Mouse (Mus musculus) midbrain, embryonic 10.5 days (tissue): ENCODE data around the gene Gm11444. TPM values are rescaled to one million over a fixed set of nuclear protein-coding genes. Genes with fewer than 3 reads are reported as not detected.

Source experiments
- DNase-seq: peaks from one replicate; pipeline ENCODE4 v3.0.0-alpha.2; 2017; ENCODE audit warnings: low spot score
- H3K27ac ChIP-seq: fragments of 300-500 bp; sonication (generic); replicated peaks from 2 replicates; pipeline ENCODE4 v1.5.1; 2016; ENCODE audit warnings: mild to moderate bottlenecking
- H3K27me3 ChIP-seq: fragments of 300-500 bp; sonication (generic); 2 replicates; pipeline ENCODE4 v1.6.1; 2016; ENCODE audit warnings: low read depth, mild to moderate bottlenecking; ENCODE audit not compliant: poor library complexity, severe bottlenecking
- H3K36me3 ChIP-seq: fragments of 300-500 bp; sonication (generic); 2 replicates; pipeline ENCODE4 v1.6.1; 2016; ENCODE audit warnings: mild to moderate bottlenecking, moderate library complexity
- H3K4me1 ChIP-seq: fragments of 300-500 bp; sonication (generic); 2 replicates; pipeline ENCODE4 v1.6.1; 2016
- H3K4me3 ChIP-seq: fragments of 300-500 bp; sonication (generic); 2 replicates; pipeline ENCODE4 v1.5.1; 2016; ENCODE audit warnings: mild to moderate bottlenecking, moderate library complexity
- H3K9me3 ChIP-seq: fragments of 300-500 bp; sonication (generic); replicated peaks from 2 replicates; pipeline ENCODE4 v1.6.1; 2016; ENCODE audit warnings: mild to moderate bottlenecking
- WGBS: fragments of 180-500 bp; shearing (Covaris S2); methylation state at CpG from one replicate; pipeline ENCODE4 v1.1.7; 2016; 5-methylcytosine and 5-hydroxymethylcytosine counted together
- polyA plus RNA-seq: library from polyadenylated mRNA; unstranded; fragments of >200 nt; fragmentation: Nextera tagmentation; extraction: Ambion mirVana; gene quantifications from 2 replicates; pipeline ENCODE4 v1.2.1, GENCODE M21; 2016

Gm11444 gene
- polyA plus RNA-seq, 1 experiment from 2014 or later, result not detected

DNA sequence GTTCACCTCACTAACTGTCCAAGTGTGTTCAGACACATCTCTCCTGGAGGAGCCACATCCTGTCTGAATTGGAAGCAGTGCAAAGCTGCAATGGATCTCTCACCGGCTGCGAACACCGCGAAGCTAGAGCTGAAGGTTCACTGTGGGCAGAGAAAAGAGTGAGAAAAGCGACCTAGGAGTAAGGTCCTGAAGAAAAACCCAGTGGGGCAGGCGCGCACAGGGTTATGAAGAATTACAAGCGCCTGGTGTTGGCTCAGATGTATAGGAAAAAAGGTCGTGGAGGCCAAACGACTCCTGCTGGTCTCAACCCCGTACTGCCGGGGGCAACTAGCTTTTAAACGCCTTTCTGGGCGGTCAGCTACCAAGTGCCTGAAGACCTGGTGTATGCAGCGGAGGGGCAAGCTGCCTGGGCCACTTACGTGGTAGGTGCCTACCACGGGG, 19.2 kb downstream of the Gm11444 start:
- peak overlapping the region; percentile 58; the same call in 1 of the 2 replicates for H3K4me3 ChIP-seq
- WGBS, result under 1% methylated on average over 17 of the region's 17 CpGs
- peaks cover 100% of the 10 kb centered on the region for H3K27me3 ChIP-seq
- no peaks in the 10 kb centered on the region for H3K36me3 ChIP-seq
- no peak overlapping the region for H3K27ac ChIP-seq
- peaks cover 69% of the 10 kb centered on the region for H3K4me1 ChIP-seq
- no peaks in the 10 kb centered on the region for H3K9me3 ChIP-seq
- peak; percentile 71 for DNase-seq

DNA sequence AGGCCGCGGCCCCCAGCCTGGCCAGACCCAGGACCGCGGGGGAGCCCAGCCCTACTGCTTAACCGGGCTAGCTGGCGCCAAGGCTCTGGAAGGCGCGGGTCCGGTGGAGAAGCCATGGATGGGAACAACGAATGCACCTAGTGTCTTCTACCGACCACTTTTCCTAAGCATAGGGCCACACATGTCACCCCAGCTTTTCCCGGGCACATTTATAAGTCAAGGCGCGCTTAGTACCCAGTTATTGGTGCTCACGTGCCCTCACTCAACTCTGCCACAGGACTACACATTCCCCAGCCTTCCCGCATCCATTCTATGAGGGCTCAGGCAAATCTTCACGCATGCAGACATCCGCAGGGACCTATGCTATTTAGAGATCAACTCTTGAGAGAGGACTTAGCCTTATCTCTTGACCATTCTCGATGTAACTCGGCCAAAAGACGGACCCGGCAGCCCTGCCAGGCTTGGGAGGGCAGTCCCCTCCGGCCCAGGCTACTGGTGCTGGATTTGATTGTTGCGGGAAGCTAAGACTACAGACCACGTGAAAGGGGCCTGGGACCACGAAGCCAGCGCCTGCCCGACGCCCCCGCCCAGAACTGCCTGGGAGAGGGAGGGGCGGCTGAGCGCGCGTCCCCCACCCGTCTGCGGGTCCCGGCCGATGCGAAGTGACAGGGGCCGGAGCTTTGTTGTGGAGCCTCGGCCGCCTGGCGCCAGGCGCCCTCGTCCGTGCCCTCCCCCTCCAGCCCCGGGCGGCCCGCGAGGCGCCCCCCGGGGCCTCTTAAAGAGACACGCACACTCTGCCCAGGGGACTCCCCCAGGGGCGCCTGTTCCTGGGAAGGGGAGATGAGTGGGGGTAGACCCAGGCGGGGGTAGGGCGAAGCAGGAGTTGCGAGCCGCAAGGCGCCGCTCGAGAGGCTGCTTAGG, 20.4 kb downstream of the Gm11444 start:
- peak overlapping the region; percentile 49 for H3K4me3 ChIP-seq
- 1% methylated on average over 61 of the region's 61 CpGs for WGBS
- H3K27me3 ChIP-seq, result peaks cover 100% of the 10 kb centered on the region
- H3K36me3 ChIP-seq, result no peaks in the 10 kb centered on the region
- H3K27ac ChIP-seq, result peak overlapping the region; percentile 13; the same call in 1 of the 2 replicates
- no peaks in the 10 kb centered on the region for H3K9me3 ChIP-seq
- peaks cover 75% of the 10 kb centered on the region for H3K4me1 ChIP-seq
- peak; percentile 68 for DNase-seq

DNA sequence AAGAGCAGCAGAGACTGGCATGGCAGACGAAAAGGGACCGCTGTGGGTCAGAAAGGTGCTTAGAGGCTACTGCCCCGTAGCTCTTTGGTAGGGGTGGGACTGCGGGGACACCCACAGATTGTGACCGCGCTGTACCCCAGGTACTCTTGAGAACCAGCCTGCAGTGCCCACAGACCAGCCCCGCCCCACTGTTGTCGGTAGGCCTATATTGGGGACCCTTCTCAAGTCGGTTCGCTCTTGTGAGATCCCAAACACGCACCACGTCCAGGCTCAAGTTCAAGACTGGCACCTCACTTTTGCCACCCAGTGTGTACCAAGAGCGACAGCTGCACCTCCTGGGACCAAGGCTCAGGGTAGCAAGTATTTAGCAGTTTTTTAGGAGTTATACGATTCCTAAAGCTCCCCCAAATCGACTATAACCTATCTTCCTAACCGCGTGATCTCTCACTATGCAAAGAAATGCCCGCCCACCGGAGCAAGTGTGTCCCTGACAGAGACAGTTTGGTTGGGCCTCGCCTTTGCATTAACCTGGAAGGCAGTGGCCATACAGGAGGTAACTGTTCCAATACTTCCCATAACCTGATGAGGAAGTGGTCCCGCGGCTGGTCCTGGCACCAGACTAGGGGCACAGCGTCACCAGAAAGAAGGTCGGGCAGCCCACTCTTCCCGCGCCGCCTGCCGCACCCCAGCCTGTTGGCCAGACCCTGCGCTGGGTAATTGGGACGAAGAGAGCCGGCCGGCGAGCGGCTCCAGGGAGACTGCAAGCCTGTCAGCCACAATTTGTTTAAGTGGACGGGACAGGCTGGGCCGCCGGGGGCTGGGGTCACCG, 21.2 kb downstream of the Gm11444 start:
- Histone ChIP-seq H3K27ac (peak overlapping the region; percentile 13; the same call in 1 of the 2 replicates), H3K9me3 (no peaks in the 10 kb centered on the region), H3K4me1 (peaks cover 76% of the 10 kb centered on the region), H3K4me3 (peak overlapping the region; percentile 49), H3K27me3 (peaks cover 100% of the 10 kb centered on the region), H3K36me3 (no peaks in the 10 kb centered on the region)
- WGBS, result 5% methylated on average over 38 of the region's 38 CpGs
- DNase-seq, result no peak

DNA sequence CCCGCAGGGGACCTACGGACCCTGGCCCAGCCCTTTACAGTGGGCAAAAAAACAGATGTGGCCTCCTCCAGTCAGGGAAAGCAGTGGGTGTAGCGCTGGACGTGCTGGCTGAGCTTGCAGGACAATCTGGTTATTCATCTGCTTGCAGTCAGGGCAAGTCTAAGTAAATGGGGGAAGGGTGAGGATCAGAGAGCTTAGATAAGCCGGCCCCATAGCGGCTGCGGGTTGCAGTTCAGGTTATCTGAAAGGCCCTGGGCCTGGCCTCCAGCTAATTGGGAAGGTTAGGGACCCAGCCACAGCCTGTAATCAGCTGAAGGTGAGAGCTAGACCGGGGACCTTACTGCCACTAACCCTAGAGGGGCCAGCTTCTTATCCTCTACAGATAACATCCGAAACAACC, 22.8 kb downstream of the Gm11444 start:
- H3K4me1 ChIP-seq, result peaks cover 70% of the 10 kb centered on the region
- H3K27ac ChIP-seq, result no peak overlapping the region
- DNase-seq, result peak; percentile 35
- H3K27me3 ChIP-seq, result peaks cover 98% of the 10 kb centered on the region
- H3K9me3 ChIP-seq, result no peaks in the 10 kb centered on the region
- WGBS, result 5% methylated on average over 9 of the region's 9 CpGs
- no peak overlapping the region for H3K4me3 ChIP-seq
- H3K36me3 ChIP-seq, result no peaks in the 10 kb centered on the region

DNA sequence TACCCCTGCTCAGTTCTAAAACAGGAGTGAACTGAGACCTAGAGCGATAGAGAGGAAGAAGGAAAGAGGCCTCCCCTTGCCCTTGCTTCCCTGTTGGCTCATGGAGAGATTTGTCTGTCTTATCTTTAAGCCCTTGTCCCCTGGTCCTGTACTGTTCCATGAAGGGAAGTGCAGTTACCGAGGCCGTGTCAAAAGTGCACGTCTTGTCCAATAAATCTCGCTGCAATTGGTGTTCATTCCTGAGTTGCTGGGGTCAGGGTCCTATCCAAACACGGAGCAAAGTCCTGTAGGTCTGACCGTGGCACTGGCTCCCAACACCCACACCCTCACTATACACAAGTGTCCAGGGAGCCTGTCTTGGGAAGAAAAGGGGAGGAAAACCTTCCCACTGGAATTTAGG, 24.3 kb downstream of the Gm11444 start:
- 80% methylated on average over 7 of the region's 7 CpGs for WGBS
- Histone ChIP-seq H3K4me3 (no peak overlapping the region), H3K4me1 (peaks cover 61% of the 10 kb centered on the region), H3K27me3 (peaks cover 98% of the 10 kb centered on the region), H3K36me3 (no peaks in the 10 kb centered on the region), H3K9me3 (no peaks in the 10 kb centered on the region), H3K27ac (no peak overlapping the region)
- no peak for DNase-seq

DNA sequence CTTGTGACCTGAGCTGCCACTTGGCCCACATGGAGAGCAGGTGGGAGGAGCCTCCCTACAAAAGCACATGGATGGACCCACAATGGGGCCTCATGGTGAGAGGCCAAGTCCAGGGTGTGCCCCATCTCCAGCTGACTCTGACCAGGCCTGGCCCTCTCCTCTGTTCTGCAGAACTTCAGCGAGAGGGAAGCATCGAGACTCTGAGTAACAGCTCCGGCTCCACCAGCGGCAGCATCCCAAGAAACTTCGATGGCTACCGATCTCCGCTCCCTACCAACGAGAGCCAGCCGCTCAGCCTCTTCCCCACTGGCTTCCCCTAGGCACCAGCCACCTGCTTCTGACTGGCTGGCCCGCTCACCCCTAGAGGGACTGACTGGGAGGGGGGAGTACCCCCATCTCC, 25.1 kb downstream of the Gm11444 start:
- Histone ChIP-seq H3K27ac (no peak overlapping the region), H3K9me3 (no peaks in the 10 kb centered on the region), H3K27me3 (peaks cover 98% of the 10 kb centered on the region), H3K4me1 (peaks cover 61% of the 10 kb centered on the region), H3K4me3 (no peak overlapping the region), H3K36me3 (no peaks in the 10 kb centered on the region)
- 67% methylated on average over 10 of the region's 10 CpGs for WGBS
- DNase-seq, result no peak

DNA sequence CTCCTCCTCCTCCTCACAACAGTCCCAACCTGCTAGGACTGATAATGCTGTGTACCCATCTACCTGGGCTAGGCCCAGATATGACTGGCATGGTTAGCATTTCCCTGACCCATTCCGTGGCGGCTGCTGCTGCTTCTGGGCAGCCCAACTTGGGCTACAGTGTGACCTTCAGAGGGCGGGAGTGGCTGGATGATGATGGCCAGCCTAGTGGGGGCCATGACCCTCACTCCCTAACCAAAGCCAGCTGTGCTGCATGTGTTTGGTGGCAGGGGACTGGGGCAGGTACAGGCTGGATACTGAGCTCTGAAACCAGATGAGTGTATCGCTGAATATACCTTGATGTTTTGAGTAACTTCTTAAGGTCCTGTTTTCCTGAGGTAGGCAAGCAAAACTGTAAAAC, 26.3 kb downstream of the Gm11444 start:
- Histone ChIP-seq H3K9me3 (no peaks in the 10 kb centered on the region), H3K4me3 (no peak overlapping the region), H3K27ac (no peak overlapping the region), H3K4me1 (peaks cover 55% of the 10 kb centered on the region), H3K27me3 (peaks cover 96% of the 10 kb centered on the region), H3K36me3 (no peaks in the 10 kb centered on the region)
- WGBS, result 83% methylated on average over 4 of the region's 4 CpGs
- no peak for DNase-seq

DNA sequence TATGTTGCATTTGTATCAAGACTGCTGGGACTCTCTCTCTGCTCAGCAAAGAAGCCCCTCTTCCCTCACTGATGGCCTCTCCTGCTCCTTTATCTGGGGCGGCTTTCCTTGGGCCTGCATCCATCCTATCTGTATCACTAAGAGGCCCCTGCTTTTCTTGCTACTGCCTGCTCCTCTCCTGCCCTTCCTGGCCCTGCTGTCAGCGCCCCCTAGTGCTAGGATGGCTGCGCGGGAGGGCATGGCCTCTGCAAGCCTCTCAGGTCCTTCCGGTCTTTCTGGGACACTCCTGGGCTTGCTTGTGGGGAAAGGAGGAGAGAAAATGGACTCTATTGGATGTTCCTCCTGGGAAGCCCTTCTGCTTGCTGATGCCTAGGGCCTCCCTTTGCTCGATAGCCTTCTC, 27.0 kb downstream of the Gm11444 start:
- no peaks in the 10 kb centered on the region for H3K36me3 ChIP-seq
- H3K4me3 ChIP-seq, result no peak overlapping the region
- H3K27me3 ChIP-seq, result peaks cover 96% of the 10 kb centered on the region
- no peaks in the 10 kb centered on the region for H3K9me3 ChIP-seq
- peaks cover 50% of the 10 kb centered on the region for H3K4me1 ChIP-seq
- WGBS, result 13% methylated on average over 6 of the region's 6 CpGs
- DNase-seq, result peak; percentile 83
- no peak overlapping the region for H3K27ac ChIP-seq

DNA sequence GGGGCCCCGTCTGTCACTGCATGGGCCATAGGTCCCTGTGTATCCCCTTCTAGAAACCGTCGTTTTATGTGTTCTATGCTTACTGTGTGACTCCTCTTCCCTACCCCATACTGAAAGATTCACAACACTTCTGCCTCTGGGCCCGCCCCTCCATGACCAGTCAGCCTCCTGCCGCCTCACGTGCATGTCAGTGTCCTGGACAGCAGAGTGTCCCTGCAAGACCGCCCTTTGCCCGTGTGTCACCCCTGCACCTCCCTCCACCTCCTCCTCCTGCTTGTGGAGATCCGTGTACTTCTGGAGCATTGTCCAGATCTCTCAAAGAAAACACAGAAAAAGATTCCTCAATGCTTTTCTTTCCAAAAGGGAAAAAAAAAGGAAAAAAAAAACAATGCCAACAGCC, 28.5 kb downstream of the Gm11444 start:
- H3K4me1 ChIP-seq, result peaks cover 35% of the 10 kb centered on the region
- 83% methylated on average over 9 of the region's 9 CpGs for WGBS
- H3K9me3 ChIP-seq, result no peaks in the 10 kb centered on the region
- H3K27ac ChIP-seq, result no peak overlapping the region
- no peaks in the 10 kb centered on the region for H3K36me3 ChIP-seq
- peaks cover 96% of the 10 kb centered on the region for H3K27me3 ChIP-seq
- H3K4me3 ChIP-seq, result no peak overlapping the region
- no peak for DNase-seq

DNA sequence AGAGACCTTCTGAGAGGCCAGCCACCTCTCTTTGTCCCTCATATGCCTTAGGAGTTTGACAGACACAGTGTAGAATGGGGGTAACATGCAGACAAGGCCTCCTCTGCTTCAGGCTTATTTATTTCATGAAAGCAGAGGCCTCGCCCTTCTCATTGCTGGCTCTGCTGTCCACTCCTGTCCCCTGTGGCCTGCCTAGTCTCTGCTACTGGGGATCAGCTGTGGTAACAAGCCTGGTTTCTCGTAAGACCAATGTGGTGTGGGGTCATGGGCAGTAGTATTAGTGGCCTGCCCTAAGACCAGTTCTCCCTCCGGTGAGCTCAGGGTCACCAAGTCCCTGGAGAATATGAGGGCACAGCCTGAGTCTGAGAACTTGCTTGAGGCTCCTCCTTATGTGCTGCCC, 29.2 kb downstream of the Gm11444 start:
- WGBS, result 84% methylated on average over 3 of the region's 3 CpGs
- no peaks in the 10 kb centered on the region for H3K36me3 ChIP-seq
- H3K9me3 ChIP-seq, result no peaks in the 10 kb centered on the region
- DNase-seq, result no peak
- no peak overlapping the region for H3K27ac ChIP-seq
- no peak overlapping the region for H3K4me3 ChIP-seq
- peaks cover 35% of the 10 kb centered on the region for H3K4me1 ChIP-seq
- H3K27me3 ChIP-seq, result peaks cover 94% of the 10 kb centered on the region

DNA sequence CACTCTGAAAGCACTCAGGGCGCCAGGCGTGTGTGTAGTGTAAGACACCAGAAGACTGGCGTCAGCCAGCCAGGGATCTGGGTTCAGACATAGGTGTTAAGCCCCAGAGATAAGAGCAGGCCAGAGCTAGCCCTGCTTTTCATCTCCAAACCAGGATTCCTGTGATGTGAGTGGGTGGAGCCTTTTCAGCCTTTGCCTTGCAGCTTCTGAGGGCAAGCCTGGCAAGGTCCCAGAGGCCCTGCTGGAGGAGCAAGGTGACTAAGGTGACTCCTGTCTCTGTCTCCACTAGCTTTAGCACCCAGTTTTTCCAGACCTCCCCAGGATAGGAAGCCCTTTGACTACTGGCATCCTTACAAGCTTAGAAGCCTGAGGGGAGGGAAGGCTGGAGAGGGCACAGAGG, 31.7 kb downstream of the Gm11444 start:
- Histone ChIP-seq H3K4me3 (no peak overlapping the region), H3K4me1 (peaks cover 38% of the 10 kb centered on the region), H3K27me3 (peaks cover 83% of the 10 kb centered on the region), H3K36me3 (no peaks in the 10 kb centered on the region), H3K9me3 (no peaks in the 10 kb centered on the region), H3K27ac (no peak overlapping the region)
- DNase-seq, result no peak
- 82% methylated on average over 3 of the region's 3 CpGs for WGBS

DNA sequence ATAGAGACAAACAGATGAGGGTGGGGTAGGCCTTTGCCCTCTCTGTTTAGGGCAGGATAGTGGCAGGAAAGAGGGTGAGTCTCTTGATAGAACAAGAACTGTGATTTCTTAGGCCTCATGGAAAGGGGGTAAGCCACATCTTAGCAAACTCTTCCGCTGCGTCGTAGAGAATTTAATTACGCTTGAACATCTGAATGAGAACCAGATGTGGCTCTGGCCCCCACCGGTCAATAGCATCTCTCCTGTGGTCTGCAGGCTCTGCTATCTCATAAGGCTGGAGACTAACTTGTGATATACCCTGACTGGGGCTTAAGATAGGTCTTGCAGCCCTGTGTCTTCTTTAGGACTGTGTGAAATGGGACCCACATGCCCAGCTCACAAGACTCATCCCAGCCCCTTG, 33.7 kb downstream of the Gm11444 start:
- no peaks in the 10 kb centered on the region for H3K9me3 ChIP-seq
- WGBS, result 66% methylated on average over 5 of the region's 5 CpGs
- DNase-seq, result no peak
- no peaks in the 10 kb centered on the region for H3K36me3 ChIP-seq
- H3K27me3 ChIP-seq, result peaks cover 77% of the 10 kb centered on the region
- no peak overlapping the region for H3K27ac ChIP-seq
- no peak overlapping the region for H3K4me3 ChIP-seq
- peaks cover 32% of the 10 kb centered on the region for H3K4me1 ChIP-seq

DNA sequence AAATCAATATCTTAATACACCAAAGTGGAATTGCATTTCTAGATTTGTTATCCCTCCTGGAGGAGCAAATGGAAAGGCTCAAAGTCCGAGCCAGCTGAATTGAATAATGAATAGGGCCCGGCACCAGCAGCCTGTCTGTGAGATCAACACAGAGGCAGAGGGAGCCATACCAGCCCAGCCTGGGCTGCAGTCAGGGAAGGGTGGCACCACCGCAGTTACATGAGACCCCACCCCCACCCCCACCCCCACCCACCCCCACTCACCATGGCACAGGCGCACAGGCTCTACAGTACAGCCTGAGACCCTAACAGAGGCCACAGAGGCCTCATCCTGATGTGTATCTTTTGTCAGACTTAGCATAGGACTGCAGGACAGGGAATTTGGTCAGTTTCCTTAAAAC, 35.5 kb downstream of the Gm11444 start:
- H3K4me3 ChIP-seq, result no peak overlapping the region
- H3K27me3 ChIP-seq, result peaks cover 64% of the 10 kb centered on the region
- H3K36me3 ChIP-seq, result no peaks in the 10 kb centered on the region
- no peaks in the 10 kb centered on the region for H3K9me3 ChIP-seq
- H3K4me1 ChIP-seq, result peaks cover 18% of the 10 kb centered on the region
- 57% methylated on average over 4 of the region's 4 CpGs for WGBS
- DNase-seq, result no peak
- no peak overlapping the region for H3K27ac ChIP-seq
